Mouse (Mus musculus) urinary bladder, adult 2 months (tissue): ENCODE data around the gene Snapc3. TPM values are rescaled to one million over a fixed set of nuclear protein-coding genes. Genes with fewer than 3 reads are reported as not detected.
"Not testable (repeated sequence)": the region's sequence is repeated elsewhere in the genome, so short reads cannot be mapped to it uniquely, and the experiment has no call there.

Source experiments
- DNase-seq: peaks from one replicate; pipeline ENCODE4 v3.0.0; 2022; ENCODE audit warnings: low spot score
- polyA plus RNA-seq: library from polyadenylated mRNA; depleted of rRNA; stranded (reverse); fragments of >200 nt; gene quantifications from 2 replicates; pipeline ENCODE4 v1.2.3, GENCODE M21; 2012

Gene Snapc3
- polyA plus RNA-seq, 1 experiment: 30.0 TPM

DNA sequence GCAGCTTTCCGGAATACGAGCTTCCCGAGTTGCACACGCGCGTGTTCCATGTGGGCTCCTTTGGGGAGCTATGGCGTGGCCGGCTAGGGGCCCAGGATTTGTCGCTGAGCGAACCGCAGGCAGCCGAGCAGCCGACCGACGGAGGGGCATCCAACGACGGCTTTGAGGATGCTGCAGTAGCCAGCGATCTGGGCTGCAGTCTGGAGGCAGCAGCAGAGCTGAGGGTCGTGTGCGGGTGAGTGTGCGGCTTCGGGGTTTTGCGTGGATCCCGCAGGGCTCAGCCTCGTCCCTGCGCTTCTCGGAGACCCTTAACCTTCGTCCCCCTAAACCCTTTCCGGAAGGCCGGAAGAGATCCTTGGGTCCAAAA, 279 bp downstream of the Snapc3 start:
- DNase-seq: no peak

DNA sequence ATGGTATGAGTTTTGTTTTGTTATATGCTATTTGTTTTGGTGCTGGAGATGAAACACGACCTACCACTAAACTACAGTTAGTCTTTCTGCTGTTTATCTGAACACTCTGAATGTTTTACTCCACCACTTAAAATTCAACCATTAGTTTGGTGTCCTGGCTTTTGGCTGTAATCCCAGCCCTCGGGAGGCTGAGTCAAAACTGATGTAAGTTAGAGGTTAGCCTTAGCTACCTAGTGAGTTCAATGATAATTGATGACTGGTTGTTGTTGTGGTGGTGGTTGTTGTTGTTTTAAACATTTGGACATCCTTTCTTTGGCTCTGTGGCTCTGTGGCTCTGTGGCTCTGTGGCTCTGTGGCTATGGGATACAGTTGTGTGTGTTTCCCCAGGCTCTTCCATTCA, 1.3 kb downstream of the Snapc3 start:
- no peak for DNase-seq

DNA sequence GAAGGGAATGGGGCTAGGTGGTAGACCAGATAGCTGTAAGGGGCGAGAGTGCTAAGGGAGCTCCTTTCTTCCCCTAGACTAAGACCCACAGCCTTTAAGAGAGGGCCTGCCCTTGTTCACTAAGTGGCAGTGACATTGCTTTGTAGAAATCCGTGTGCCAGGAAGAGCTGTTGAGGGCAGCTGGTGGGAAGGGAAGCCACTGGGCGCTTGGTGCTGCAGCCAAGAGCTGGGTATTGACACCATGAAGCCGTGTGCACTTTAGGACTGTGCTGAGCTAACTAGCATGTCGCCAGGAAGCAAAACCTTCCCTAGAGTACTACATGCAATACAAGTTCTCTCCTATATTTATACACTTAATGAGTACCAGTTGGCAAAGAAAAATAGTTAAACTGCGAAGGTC, 6.1 kb downstream of the Snapc3 start:
- no peak for DNase-seq

DNA sequence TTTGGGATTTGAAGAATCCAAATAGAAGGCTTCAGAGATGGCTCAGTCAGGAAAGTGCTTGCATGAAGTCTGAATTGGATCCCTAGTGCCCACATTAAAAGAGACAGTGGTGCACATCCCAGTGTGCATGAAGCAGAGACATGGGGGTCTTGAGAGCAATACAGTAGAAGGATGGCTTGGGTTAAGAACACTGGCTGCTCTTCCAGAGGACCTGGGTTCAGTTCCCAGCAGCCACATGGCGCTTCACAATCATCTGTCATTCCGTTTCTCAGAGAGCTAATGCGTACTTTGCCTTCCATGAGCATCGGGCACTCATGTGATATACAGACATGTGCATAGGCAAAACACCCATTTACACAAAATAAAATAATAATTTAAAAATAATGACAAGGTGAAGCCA, 7.6 kb downstream of the Snapc3 start:
- no peak for DNase-seq

DNA sequence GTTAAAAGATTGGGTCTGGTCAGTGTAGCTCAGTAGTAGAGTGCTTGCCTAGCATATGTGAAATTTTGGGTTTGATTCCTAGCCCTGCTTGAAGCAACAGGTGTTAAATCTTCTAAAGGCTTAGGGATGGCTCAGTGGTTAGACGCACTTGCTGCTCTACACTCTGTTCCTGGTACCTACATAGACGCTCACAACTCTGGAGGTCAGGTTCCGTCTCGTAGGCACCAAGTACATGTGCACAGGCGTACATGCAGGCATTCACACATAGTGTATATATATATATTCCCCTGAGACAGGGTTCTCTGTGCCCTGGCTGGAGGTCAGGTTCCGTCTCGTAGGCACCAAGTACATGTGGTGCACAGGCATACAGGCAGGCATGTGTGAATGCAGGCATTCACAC, 9.6 kb downstream of the Snapc3 start:
- no peak for DNase-seq

DNA sequence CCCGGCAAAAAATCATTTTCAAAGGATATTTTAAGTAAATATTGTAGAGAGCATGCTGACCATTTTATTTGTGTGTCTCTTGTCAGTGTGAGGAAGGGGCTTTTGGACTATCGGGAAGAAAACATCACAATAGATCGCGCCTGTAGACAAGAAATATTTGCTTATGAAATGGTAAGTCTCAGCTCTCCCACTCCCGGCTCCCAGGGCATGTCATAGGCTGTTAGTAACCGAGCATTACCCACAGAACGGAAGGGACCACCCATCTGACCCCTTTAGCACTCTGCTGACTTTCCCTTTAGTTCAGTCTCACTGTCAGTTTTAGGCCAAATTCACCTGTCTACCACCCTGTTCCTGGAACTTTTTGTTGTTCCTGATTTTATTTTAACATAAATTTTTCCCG, 10.2 kb downstream of the Snapc3 start:
- DNase-seq: no peak

DNA sequence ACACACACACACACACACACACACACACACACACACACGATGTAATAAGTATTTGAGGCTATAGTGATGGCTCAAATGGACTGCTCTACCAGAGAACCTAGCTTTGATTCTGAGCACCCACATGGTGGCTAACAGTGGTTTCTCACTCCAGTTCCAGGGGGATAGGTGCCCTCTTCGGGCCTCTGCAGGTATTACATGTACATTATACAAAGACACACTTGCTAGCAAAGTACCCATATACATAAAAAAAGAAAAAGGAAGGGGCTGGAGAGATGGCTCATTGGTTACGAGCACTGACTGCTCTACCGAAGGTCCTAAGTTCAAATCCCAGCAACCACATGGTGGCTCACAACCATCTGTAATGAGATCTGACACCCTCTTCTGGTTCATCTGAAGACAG, 11.3 kb downstream of the Snapc3 start:
- no peak for DNase-seq

DNA sequence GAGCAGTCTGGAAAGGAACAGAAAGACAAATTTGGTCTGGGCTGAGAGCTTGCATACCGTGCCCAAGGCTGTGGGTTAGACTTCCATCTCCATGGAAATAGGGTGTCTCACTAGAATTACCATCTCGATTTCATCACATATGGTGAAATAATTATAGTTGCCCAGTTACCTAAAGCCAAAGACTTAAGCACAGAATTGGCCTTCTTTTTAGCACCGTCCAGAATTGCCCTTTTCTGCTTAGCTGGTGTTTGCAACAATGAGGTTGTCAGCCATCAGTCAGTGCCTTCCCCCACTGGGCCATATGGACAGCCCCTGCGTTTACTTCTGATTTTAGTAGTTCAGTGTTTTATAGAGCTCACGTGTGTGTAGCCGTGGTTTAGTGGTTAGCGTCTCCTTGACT, 14.4 kb downstream of the Snapc3 start:
- no peak for DNase-seq

DNA sequence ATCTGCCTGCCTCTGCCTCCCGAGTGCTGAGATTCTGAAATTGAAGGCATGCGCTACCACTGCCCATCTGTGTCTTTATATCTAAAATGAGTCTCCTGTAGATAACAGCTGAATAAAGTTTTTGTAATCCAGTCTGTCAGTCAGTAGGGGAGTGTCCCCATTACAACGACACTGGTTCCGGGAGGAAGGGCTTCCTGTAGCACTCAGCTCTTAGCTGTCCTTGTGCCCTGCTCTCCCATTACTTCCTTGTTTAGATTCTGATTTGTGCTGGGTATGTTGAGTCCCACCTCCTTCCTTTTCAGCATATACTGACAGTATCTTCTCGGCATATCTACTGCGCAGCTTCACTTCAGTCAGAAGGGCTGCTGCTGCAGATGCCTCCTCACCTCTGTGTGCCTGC, 15.4 kb downstream of the Snapc3 start:
- DNase-seq: no peak

DNA sequence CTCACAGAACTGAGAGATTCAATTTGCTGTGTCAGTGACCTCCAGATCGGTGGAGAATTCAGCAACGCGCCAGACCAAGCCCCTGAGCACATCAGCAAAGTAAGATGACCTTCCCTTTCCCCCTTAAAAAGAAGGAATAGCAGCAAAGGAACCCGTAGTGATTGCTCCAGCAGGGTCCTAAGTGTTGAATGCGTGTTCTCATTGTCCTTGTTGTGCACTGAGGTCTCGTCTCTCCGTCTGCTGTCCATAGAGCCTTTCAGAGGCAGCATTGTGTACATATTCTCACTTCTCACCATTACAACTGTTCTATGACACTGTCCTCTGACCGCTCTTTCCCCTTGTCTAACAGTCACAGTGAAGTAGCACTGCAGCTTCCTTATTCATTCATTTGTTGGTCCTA, 18.9 kb downstream of the Snapc3 start:
- DNase-seq: no peak

DNA sequence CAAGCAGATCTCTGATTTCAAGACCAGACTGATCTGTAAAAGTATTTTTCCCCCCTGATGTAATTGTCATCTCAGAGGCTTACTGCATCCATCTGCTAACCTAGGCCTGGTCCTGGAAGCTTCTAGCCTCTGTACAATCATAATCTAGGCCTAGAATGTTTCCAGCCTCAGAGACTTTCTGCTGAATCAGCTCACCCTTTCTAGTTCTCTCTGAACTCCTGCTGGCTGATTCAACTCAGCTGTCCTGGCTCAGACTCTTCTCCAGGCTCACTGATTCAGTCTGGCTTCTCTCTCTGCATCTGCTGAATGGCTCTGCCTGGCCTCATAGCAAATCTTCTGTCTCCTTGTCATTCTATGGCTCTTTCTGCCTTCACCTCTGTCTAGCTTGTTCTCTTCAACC, 20.6 kb downstream of the Snapc3 start:
- DNase-seq: no peak

DNA sequence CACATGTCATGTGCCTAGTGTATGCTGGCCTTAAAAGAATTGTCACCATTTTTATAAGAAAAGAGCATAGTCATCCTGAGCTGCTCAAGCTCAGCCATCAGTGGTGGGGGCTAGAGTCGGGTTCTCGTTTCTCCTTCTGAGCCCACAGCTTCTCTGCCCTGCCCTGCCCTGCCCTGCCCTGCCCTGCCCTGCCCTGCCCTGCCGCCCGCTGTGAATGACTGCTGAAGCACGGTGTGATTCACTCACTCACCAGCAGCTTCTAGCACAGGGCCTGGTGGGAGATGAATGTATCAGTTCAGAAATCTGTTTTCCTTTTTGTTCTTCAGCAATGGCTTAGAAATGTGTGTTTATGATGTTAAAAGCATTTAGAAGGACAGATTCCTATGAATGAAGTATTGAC, 21.5 kb downstream of the Snapc3 start:
- no peak for DNase-seq

DNA sequence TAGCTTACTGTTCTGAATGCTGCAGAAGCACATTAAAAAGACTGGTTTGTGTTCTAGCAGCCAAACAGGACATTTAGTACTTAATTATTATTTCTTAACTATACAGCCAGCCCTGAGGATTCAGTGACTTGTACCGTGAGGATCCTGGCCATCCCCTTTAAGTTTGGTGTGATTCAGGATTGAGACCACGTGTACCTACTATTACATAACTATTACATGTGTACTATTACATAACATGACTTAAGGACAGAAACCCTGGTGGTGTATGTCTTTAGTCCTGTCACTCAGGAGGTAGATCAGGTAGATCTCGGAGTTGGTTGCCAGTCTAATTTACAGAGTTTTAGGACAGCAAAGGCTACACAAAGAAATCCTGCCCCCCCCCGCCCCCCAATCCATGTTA, 23.5 kb downstream of the Snapc3 start:
- no peak for DNase-seq

DNA sequence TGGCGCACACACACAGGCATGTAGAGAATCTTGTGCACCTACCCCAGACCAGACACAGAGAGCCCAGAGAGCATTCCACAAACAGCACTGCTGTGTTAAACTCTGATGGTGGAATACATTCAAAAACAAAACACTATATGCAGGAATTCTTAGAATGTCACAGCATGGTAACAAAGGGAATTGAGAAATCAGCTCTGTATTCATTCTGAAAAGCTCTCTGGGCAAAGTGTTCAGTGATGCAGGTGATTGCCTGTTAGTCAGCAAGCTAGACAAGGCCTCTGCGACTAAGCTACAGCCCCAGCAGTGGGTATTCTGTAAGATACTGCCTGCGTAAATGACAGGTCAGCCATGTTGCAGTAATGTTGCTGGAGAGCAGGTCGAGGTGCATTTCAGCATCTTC, 33.3 kb downstream of the Snapc3 start:
- no peak for DNase-seq

DNA sequence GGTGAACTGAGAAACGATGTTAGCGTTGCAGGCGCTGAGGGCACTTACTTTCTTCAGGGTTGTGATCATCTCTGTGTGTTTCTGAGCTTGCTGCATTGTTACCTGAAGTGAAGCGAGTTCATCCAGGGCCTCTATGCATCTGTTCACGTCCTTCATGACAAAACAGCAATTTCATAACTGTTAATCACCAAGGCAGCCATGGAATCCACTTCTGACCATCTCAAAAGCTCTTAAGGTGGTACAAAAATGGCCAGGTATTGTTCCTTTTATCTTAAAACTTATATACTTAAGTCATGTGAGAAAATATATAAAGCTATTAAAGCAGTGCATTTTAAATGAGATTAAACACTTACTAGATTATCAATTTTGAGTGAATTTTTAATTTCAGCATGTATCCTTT, 42.6 kb downstream of the Snapc3 start:
- no peak for DNase-seq

DNA sequence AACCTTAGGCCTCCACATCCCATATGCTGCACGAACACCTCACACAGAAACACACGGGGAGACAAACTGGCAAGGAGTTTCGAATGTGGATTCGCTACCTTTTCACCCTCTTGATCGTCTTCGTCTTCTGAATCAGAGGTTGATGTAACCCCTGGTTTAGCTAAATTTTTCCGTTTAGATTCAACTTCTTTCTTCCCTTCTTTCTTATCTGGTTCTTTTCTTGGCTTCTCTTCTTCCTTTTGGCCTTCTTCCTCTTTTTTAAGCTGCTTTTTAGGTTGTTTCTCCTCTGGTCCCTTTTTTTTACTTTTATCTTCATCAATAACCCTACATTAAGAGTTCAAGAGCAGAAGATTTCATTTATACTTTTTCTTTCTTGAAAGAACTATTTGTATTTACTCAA, 47.3 kb downstream of the Snapc3 start:
- DNase-seq: no peak

DNA sequence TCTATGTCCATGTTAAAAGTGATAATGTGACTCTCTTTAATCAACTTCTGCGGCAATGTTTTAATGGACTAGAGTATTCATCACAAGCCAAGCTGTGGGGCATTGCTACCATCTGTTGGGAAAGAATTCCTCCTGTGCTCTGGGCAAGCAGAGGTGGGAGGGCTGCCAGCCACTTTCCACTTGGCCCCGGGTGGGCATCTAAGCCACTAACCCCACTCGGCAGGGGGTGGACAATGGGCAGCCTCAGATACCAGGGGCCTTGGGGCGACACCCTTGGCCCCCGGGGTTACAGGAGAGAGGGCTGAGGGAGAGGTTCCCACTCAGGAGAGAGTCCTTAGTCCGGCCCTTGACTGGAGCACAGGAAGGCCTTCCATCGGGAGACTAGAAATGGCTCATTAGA, 50.1 kb downstream of the Snapc3 start:
- no peak for DNase-seq

DNA sequence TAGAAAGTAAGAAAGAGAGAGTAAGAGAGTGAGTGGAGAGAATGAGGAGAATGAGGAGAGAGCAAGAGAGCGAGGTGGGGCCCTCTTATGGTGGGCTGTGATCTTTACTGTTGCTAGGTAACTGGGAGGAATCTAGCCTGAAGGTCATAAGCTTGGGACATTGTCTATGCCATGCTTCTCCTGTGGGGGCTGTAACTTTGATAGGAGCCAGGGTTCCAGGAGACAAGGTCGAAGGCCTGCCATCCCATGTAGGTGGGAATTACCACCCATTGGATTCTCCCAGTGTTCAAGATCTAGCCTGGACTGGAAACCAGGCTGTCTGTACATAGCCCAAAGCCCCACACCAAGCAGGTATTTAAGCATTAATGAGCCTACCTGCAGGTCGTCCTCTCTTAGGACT, 50.7 kb downstream of the Snapc3 start:
- no peak for DNase-seq

DNA sequence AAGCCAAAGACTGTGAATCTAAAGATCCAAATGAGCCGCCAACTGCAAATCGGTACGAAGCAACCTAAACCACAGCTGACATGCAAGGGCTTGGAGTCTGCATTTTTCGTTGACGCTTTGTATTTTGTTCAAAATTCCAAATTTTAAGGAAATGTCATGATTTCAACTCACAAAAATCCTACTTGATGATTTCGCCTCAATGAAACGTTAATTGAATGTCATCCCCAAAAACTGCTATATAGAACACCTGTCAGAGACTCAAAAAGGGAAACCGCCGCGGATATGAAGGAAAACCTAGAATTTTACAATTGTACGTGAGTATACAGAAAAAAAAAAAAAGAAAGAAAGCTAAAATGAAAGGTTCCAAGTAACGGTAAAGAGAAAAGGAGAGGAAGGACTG, 67.7 kb downstream of the Snapc3 start:
- no peak for DNase-seq

DNA sequence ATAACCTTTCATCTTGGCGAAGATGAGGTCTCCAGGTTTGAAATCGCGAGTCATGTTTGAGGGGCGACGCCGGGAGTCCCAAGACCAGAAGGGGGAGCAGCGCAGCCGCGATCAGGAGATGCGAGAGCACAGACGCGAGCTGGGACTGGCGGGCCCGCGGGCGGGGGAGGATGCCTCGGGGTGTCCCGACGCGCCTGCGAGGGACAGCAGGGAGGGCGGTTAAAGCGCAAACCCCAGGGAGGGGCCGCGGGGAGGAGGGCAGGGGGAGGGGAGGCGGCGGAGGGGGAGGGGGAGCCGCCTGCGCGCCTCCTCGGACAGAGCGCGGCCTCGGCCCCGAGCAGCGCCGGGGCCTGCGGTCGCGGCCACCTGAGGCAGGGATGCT, 68.2 kb downstream of the Snapc3 start:
- DNase-seq: peak; percentile 70

DNA sequence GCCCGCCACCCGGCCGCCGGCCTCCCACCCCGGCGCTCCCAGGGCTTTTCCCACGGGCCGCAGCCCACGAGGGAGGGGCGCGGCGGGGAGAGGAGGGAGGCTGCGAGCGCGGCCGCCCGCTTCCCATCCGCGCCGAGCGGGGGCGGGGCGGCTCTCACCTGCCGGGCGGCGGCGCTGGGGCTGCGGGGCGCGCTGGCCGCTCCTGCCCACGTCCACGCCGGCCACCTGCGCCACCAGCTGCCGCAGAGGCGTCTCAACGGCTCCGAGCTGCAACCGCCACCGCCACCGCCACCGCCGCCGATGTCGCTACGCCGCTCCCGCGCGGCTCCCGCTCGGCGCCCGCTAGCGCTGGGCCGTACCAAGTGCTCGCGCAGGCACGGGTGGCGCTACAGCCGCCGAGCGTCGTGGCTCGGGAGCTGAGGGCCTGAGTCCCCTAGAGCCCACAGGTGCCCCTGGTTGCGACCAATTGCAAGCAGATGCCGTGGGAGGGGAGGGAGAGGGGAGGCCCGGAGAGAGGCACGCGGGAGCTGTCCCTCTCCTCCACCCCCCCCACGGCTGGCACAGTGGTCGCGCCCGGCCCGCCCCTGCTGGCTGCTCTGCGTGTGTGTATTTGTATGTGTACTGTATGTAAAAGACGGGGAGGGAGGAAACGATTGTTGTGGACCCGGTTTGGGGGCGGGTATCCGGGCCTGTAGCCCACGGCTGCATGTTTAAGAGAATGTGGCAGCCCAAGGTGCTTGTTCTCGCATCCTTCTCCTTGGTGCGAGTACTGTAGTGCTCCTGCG, 68.8 kb downstream of the Snapc3 start, which contains the start of gene Psip1:
Gene Psip1, minus strand, starts transcription at position 343 of the 785 bp plus-strand sequence.
- peak; percentile 83 for DNase-seq

DNA sequence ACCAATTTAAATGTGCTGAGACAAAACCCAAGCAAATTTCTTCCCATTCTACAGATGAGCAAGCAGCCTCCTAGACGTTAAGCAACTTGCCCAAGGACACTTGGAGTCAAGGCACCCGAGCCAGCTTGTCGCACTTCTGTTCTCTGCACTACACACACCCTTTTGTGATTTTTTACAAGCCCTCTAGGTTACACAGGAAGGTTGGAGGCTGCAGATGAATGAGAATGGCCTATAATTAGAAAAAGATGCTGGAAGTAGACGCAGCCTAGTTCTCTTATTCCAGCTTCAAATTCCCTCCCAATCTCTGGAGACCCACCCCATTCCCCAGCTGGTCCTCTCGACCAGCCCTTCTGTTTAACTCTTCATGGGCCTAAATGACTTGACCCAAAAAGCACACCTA, 71.6 kb downstream of the Snapc3 start:
- no peak for DNase-seq

DNA sequence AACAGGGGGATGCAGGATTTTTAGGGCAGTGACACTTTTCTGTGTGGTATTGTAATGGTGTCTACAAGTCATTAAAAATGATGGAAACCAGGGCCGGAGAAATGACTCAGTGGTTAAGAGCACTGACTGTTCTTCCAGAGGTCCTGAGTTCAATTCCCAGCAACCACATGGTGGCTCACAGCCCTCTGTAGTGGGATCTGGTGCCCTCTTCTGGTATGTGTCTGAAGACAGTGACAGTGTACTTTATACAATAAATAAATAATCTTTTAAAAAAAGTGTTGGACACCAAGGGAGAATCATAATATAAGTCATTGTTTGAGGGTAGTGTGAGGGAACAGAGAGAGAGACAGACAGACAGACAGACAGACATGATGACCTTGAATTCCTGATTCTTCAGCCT, 75.6 kb downstream of the Snapc3 start:
- no peak for DNase-seq

DNA sequence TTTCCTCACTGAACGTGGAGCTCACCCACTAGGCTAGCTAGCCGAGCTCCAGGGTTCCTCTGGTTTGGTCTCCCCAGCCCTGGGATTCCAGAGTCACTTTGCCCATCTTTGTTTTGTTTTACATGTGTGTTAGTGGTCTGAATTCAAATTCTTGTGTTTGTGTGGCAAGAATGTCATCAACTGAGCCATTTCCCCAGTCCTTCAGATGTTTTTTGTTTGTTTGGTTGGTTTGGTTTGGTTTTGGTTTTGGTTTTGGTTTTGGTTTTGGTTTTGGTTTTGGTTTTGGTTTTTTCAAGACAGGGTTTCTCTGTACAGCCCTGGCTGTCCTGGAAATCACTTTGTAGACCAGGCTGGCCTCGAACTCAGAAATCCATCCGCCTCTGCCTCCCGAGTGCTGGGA, 79.5 kb downstream of the Snapc3 start:
- DNase-seq: not testable (repeated sequence)
